Mouse (Mus musculus): ENCODE measurements around the gene Dcps.
"Not testable (repeated sequence)": the region's sequence is repeated elsewhere in the genome, so short reads cannot be mapped to it uniquely, and the experiment has no call there.

GRCm38 (mm10) chr9:35148822-35149221 is 27.0 kb downstream of the Dcps start:
- not testable (repeated sequence) for TF ChIP-seq GATA1 (IDR thresholded peaks at IDR 0.05; ENCODE audit: borderline replicate concordance, low read length); FLI1 (IDR thresholded peaks at IDR 0.05; ENCODE audit: low read length)

Data from megakaryocyte, embryonic 14.5 days (primary cell).